Mouse (Mus musculus) bone marrow macrophage, adult 2 months (primary cell): Measurements from ENCODE around the gene Slc6a18.

Experiments
- CTCF ChIP-seq: IDR thresholded peaks from 2 replicates; pipeline ENCODE4 v1.5.1; 2012; ENCODE audit warnings: low read depth, mild to moderate bottlenecking, low read length, moderate library complexity
- POLR2A ChIP-seq: IDR thresholded peaks from 2 replicates; pipeline ENCODE4 v1.6.1; 2012; ENCODE audit warnings: mild to moderate bottlenecking, low read depth, low read length, borderline replicate concordance

- no peak for TF ChIP-seq CTCF
- no peak for TF ChIP-seq POLR2A
Measured at GRCm38 (mm10) chr13:73709491-73709890, 31.7 kb upstream of the Slc6a18 start.
